Mouse (Mus musculus) stomach, embryonic 14.5 days (tissue): ENCODE data around the gene 6430628N08Rik. TPM values are rescaled to one million over a fixed set of nuclear protein-coding genes. Genes with fewer than 3 reads are reported as not detected.

ENCODE experiments used
- ATAC-seq: fragments of 200-750 bp; cut with Nextera tagmentation; 2 replicates; pipeline ENCODE4 v1.8.0; 2017; ENCODE audit warnings: low read depth, moderate TSS enrichment; ENCODE audit not compliant: insufficient number of reproducible peaks, insufficient read depth, low FRiP score
- H3K27ac ChIP-seq: fragments of 300-500 bp; sonication (generic); 2 replicates; pipeline ENCODE4 v1.5.1; 2014; ENCODE audit warnings: mild to moderate bottlenecking, low read length, moderate library complexity, mixed read lengths
- H3K27me3 ChIP-seq: fragments of 300-500 bp; sonication (generic); 2 replicates; pipeline ENCODE4 v1.6.1; 2014; ENCODE audit warnings: low read length, control low read depth, mixed read lengths; ENCODE audit not compliant: control insufficient read depth, insufficient read depth
- H3K36me3 ChIP-seq: fragments of 300-500 bp; sonication (generic); 2 replicates; pipeline ENCODE4 v1.6.1; 2014; ENCODE audit warnings: mild to moderate bottlenecking, control low read depth, low read length, moderate library complexity, mixed read lengths; ENCODE audit not compliant: control insufficient read depth, insufficient read depth
- H3K4me1 ChIP-seq: fragments of 300-500 bp; sonication (generic); 2 replicates; pipeline ENCODE4 v1.6.1; 2014; ENCODE audit warnings: low read length, control low read depth, mixed read lengths; ENCODE audit not compliant: control insufficient read depth, insufficient read depth
- H3K4me2 ChIP-seq: fragments of 300-500 bp; sonication (generic); replicated peaks from 2 replicates; pipeline ENCODE4 v1.6.1; 2014; ENCODE audit warnings: low read depth, low read length, control low read depth
- H3K4me3 ChIP-seq: fragments of 300-500 bp; sonication (generic); 2 replicates; pipeline ENCODE4 v1.5.1; 2014; ENCODE audit warnings: low read depth, low read length, control low read depth
- H3K9ac ChIP-seq: fragments of 300-500 bp; sonication (generic); replicated peaks from 2 replicates; pipeline ENCODE4 v1.6.1; 2014; ENCODE audit warnings: low read depth, mild to moderate bottlenecking, control low read depth, low read length, moderate library complexity, mixed read lengths
- H3K9me3 ChIP-seq: fragments of 300-500 bp; sonication (generic); 2 replicates; pipeline ENCODE4 v1.6.1; 2016; ENCODE audit warnings: low read depth, low read length, control low read depth; ENCODE audit not compliant: control insufficient read depth
- WGBS: fragments of 180-500 bp; shearing (Covaris S2); extraction: QIAGEN DNeasy Blood & Tissue Kit; methylation state at CpG from one replicate; pipeline ENCODE4 v1.1.7; 2014; 5-methylcytosine and 5-hydroxymethylcytosine counted together
- polyA plus RNA-seq: library from polyadenylated mRNA; unstranded; fragments of >200 nt; fragmentation: Nextera tagmentation; extraction: Ambion mirVana; gene quantifications from 2 replicates; pipeline ENCODE4 v1.2.1, GENCODE M21; 2014

Gene 6430628N08Rik
- polyA plus RNA-seq, 1 experiment from 2014 or later: not detected

- H3K4me2 ChIP-seq: no peak overlapping the region
- no peaks in the 10 kb centered on the region for H3K9me3 ChIP-seq
- 11% methylated on average over 3 of the region's 3 CpGs for WGBS
- H3K27ac ChIP-seq: no peak overlapping the region
- H3K4me3 ChIP-seq: no peak overlapping the region
- H3K36me3 ChIP-seq: no peaks in the 10 kb centered on the region
- H3K4me1 ChIP-seq: 0 out of 2 replicates have a peak, but pooled peaks cover 2% of the 10 kb centered on the region
- H3K27me3 ChIP-seq: peaks cover 32% of the 10 kb centered on the region
- ATAC-seq: no peak
- H3K9ac ChIP-seq: no peak overlapping the region
Measured at GRCm38 (mm10) chr4:115894281-115894680, 3.8 kb downstream of the 6430628N08Rik start.

GRCm38 (mm10) chr4:115897901-115898631, 7.6 kb downstream of the 6430628N08Rik start:
- peak overlapping the region; percentile 79 for H3K4me2 ChIP-seq
- H3K4me1 ChIP-seq: no peaks in the 10 kb centered on the region
- no peak overlapping the region for H3K27ac ChIP-seq
- peak overlapping the region; percentile 36 for H3K4me3 ChIP-seq
- H3K9me3 ChIP-seq: no peaks in the 10 kb centered on the region
- peaks cover 27% of the 10 kb centered on the region for H3K27me3 ChIP-seq
- 0 out of 2 replicates have a peak, but pooled peaks have one; percentile 15 for ATAC-seq
- no peaks in the 10 kb centered on the region for H3K36me3 ChIP-seq
- 2% methylated on average over 56 of the region's 56 CpGs for WGBS
- H3K9ac ChIP-seq: peak overlapping the region; percentile 18; the same call in 1 of the 2 replicates

- WGBS: 15% methylated on average over 5 of the region's 5 CpGs
- H3K9me3 ChIP-seq: no peaks in the 10 kb centered on the region
- ATAC-seq: no peak
- H3K27ac ChIP-seq: no peak overlapping the region
- H3K4me1 ChIP-seq: no peaks in the 10 kb centered on the region
- peaks cover 21% of the 10 kb centered on the region for H3K27me3 ChIP-seq
- H3K4me2 ChIP-seq: no peak overlapping the region
- H3K4me3 ChIP-seq: no peak overlapping the region
- H3K36me3 ChIP-seq: no peaks in the 10 kb centered on the region
- H3K9ac ChIP-seq: no peak overlapping the region
Measured at GRCm38 (mm10) chr4:115902816-115903215, 12.4 kb downstream of the 6430628N08Rik start.

- no peak for ATAC-seq
- Histone ChIP-seq H3K9ac (no peak overlapping the region), H3K4me3 (no peak overlapping the region), H3K4me2 (no peak overlapping the region), H3K36me3 (no peaks in the 10 kb centered on the region), H3K4me1 (no peaks in the 10 kb centered on the region), H3K27me3 (peaks cover 5% of the 10 kb centered on the region; the same call in 1 of the 2 replicates), H3K27ac (no peak overlapping the region), H3K9me3 (no peaks in the 10 kb centered on the region)
- WGBS: 10% methylated on average over 12 of the region's 12 CpGs
Measured at GRCm38 (mm10) chr4:115904375-115904774, 13.9 kb downstream of the 6430628N08Rik start.

GRCm38 (mm10) chr4:115905701-115906100, 15.2 kb downstream of the 6430628N08Rik start:
- no peak overlapping the region for H3K4me3 ChIP-seq
- no peaks in the 10 kb centered on the region for H3K36me3 ChIP-seq
- no peak overlapping the region for H3K27ac ChIP-seq
- peaks cover 5% of the 10 kb centered on the region; the same call in 1 of the 2 replicates for H3K27me3 ChIP-seq
- H3K9ac ChIP-seq: no peak overlapping the region
- H3K4me2 ChIP-seq: no peak overlapping the region
- WGBS: 13% methylated on average over 7 of the region's 7 CpGs
- ATAC-seq: no peak
- H3K4me1 ChIP-seq: no peaks in the 10 kb centered on the region
- H3K9me3 ChIP-seq: no peaks in the 10 kb centered on the region

GRCm38 (mm10) chr4:115906791-115907190, 16.3 kb downstream of the 6430628N08Rik start:
- Histone ChIP-seq H3K27me3 (peaks cover 5% of the 10 kb centered on the region; the same call in 1 of the 2 replicates), H3K9ac (no peak overlapping the region), H3K4me3 (no peak overlapping the region), H3K4me1 (no peaks in the 10 kb centered on the region), H3K4me2 (no peak overlapping the region), H3K36me3 (no peaks in the 10 kb centered on the region), H3K9me3 (no peaks in the 10 kb centered on the region), H3K27ac (no peak overlapping the region)
- no peak for ATAC-seq
- WGBS: 83% methylated on average over 3 of the region's 3 CpGs

GRCm38 (mm10) chr4:115907994-115908393, 17.5 kb downstream of the 6430628N08Rik start:
- Histone ChIP-seq H3K4me2 (no peak overlapping the region), H3K4me1 (no peaks in the 10 kb centered on the region), H3K27ac (no peak overlapping the region), H3K36me3 (no peaks in the 10 kb centered on the region), H3K4me3 (no peak overlapping the region), H3K27me3 (peaks cover 5% of the 10 kb centered on the region; the same call in 1 of the 2 replicates), H3K9ac (no peak overlapping the region), H3K9me3 (no peaks in the 10 kb centered on the region)
- 72% methylated on average over 1 of the region's 1 CpGs for WGBS
- ATAC-seq: no peak

GRCm38 (mm10) chr4:115908641-115909040, 18.2 kb downstream of the 6430628N08Rik start:
- no peak for ATAC-seq
- no peak overlapping the region for H3K4me3 ChIP-seq
- 23% methylated on average over 7 of the region's 7 CpGs for WGBS
- no peaks in the 10 kb centered on the region for H3K36me3 ChIP-seq
- H3K27ac ChIP-seq: no peak overlapping the region
- no peak overlapping the region for H3K4me2 ChIP-seq
- H3K9me3 ChIP-seq: no peaks in the 10 kb centered on the region
- no peaks in the 10 kb centered on the region for H3K4me1 ChIP-seq
- H3K27me3 ChIP-seq: peaks cover 5% of the 10 kb centered on the region; the same call in 1 of the 2 replicates
- H3K9ac ChIP-seq: no peak overlapping the region
